Mouse (Mus musculus) liver, adult 2 months (tissue): ENCODE measurements around the gene Mus81. TPM values are rescaled to one million over a fixed set of nuclear protein-coding genes. Genes with fewer than 3 reads are reported as not detected.
A peak's percentile ranks its signal among the peaks of the same experiment; 100 is the strongest.
"Not testable (repeated sequence)": the region's sequence is repeated elsewhere in the genome, so short reads cannot be mapped to it uniquely, and the experiment has no call there.

Experiments
- DNase-seq: peaks from one replicate; pipeline ENCODE4 v3.0.0-alpha.2; 2011; ENCODE audit warnings: low read depth, low spot score; ENCODE audit errors: extremely low read depth
- H3K27ac ChIP-seq: fragments of 200-500 bp; replicated peaks from 2 replicates; pipeline ENCODE4 v1.5.1; 2012; ENCODE audit warnings: low read depth, mild to moderate bottlenecking, control low read depth, inconsistent platforms, low read length; ENCODE audit not compliant: insufficient read depth
- H3K27me3 ChIP-seq: fragments of 200-500 bp; 2 replicates; pipeline ENCODE4 v1.6.1; 2012; ENCODE audit warnings: mild to moderate bottlenecking, moderate library complexity, low read length, inconsistent platforms; ENCODE audit not compliant: control insufficient read depth, insufficient read depth
- H3K36me3 ChIP-seq: fragments of 200-500 bp; 2 replicates; pipeline ENCODE4 v1.6.1; 2012; ENCODE audit warnings: low read length, inconsistent platforms; ENCODE audit not compliant: control insufficient read depth, insufficient read depth
- H3K4me1 ChIP-seq: fragments of 200-500 bp; 2 replicates; pipeline ENCODE4 v1.6.1; 2011; ENCODE audit warnings: low read length; ENCODE audit not compliant: control insufficient read depth, insufficient read depth
- H3K4me3 ChIP-seq: fragments of 200-500 bp; 2 replicates; pipeline ENCODE4 v1.5.1; 2011; ENCODE audit warnings: low read depth, mild to moderate bottlenecking, control low read depth, low read length, moderate library complexity; ENCODE audit not compliant: insufficient read depth
- H3K79me2 ChIP-seq: fragments of 200-500 bp; 2 replicates; pipeline ENCODE4 v1.6.1; 2012; ENCODE audit warnings: inconsistent platforms, mild to moderate bottlenecking, low read length, moderate library complexity; ENCODE audit not compliant: control insufficient read depth, insufficient read depth
- H3K9ac ChIP-seq: fragments of 200-500 bp; 2 replicates; pipeline ENCODE4 v1.6.1; 2012; ENCODE audit warnings: low read depth, mild to moderate bottlenecking, control low read depth, inconsistent platforms, low read length
- CTCF ChIP-seq: fragments of 200-500 bp; IDR thresholded peaks from 2 replicates; pipeline ENCODE4 v1.5.1; 2011; ENCODE audit warnings: low read depth, low read length, control low read depth
- POLR2A ChIP-seq: fragments of 200-500 bp; IDR thresholded peaks from 2 replicates; pipeline ENCODE4 v1.6.1; 2011; ENCODE audit warnings: low read length, control low read depth; ENCODE audit not compliant: insufficient read depth; ENCODE audit errors: extremely low read depth
- WGBS: fragments of 180-500 bp; shearing (Covaris S2); methylation state at CpG from one replicate; pipeline ENCODE4 v1.1.7; 2018; 5-methylcytosine and 5-hydroxymethylcytosine counted together
- polyA plus RNA-seq: library from polyadenylated mRNA; depleted of rRNA; stranded (reverse); fragments of >200 nt; gene quantifications from 2 replicates; pipeline ENCODE4 v1.2.3, GENCODE M21; 2012
- total RNA-seq: library from RNA; depleted of rRNA; stranded (reverse); fragments of >200 nt; gene quantifications from 2 replicates; pipeline ENCODE4 v1.2.3, GENCODE M21; 2014

The Mus81 gene
- total and polyA plus RNA-seq, 2 experiments = 8.1 to 22.9 TPM

- no peak for TF ChIP-seq POLR2A
- TF ChIP-seq CTCF = no peak
These were observed 7.3 kb upstream of the Mus81 start for GRCm38 (mm10) chr19:5495353-5496051.

GRCm38 (mm10) chr19:5494314-5494713 is 6.1 kb upstream of the Mus81 start:
- Histone ChIP-seq H3K9ac (no peak overlapping the region), H3K79me2 (peaks cover 4% of the 10 kb centered on the region; the same call in 1 of the 2 replicates), H3K27ac (no peak overlapping the region), H3K36me3 (peaks cover 10% of the 10 kb centered on the region; the same call in 1 of the 2 replicates), H3K27me3 (no peaks in the 10 kb centered on the region), H3K4me3 (no peak overlapping the region), H3K4me1 (no peaks in the 10 kb centered on the region)
- DNase-seq = no peak
- WGBS = 69% methylated on average over 3 of the region's 3 CpGs
- TF ChIP-seq CTCF (no peak), POLR2A (no peak)

More at GRCm38 (mm10) chr19:5495353-5496051, 7.3 kb upstream of the Mus81 start:
- Histone ChIP-seq H3K9ac (no peak overlapping the region), H3K4me3 (no peak overlapping the region), H3K27ac (no peak overlapping the region), H3K4me1 (no peaks in the 10 kb centered on the region), H3K79me2 (peaks cover 4% of the 10 kb centered on the region; the same call in 1 of the 2 replicates), H3K36me3 (peaks cover 10% of the 10 kb centered on the region; the same call in 1 of the 2 replicates), H3K27me3 (no peaks in the 10 kb centered on the region)
- no peak for DNase-seq
- 86% methylated on average over 12 of the region's 12 CpGs for WGBS

GRCm38 (mm10) chr19:5493301-5493721 is 5.1 kb upstream of the Mus81 start:
- H3K4me1 ChIP-seq, DNase-seq, H3K27me3 ChIP-seq, H3K4me3 ChIP-seq, H3K27ac ChIP-seq, H3K79me2 ChIP-seq, H3K9ac ChIP-seq: not testable (repeated sequence)
- 62% methylated on average over 9 of the region's 9 CpGs for WGBS
- peaks cover 10% of the 10 kb centered on the region; the same call in 1 of the 2 replicates for H3K36me3 ChIP-seq

GRCm38 (mm10) chr19:5492641-5493040 is 4.4 kb upstream of the Mus81 start:
- H3K79me2 ChIP-seq = peaks cover 4% of the 10 kb centered on the region; the same call in 1 of the 2 replicates
- WGBS = 92% methylated on average over 4 of the region's 4 CpGs
- no peak overlapping the region for H3K9ac ChIP-seq
- no peak for DNase-seq
- TF ChIP-seq CTCF = no peak
- no peak for TF ChIP-seq POLR2A
- peaks cover 3% of the 10 kb centered on the region; the same call in 1 of the 2 replicates for H3K4me1 ChIP-seq
- H3K36me3 ChIP-seq = peaks cover 10% of the 10 kb centered on the region; the same call in 1 of the 2 replicates
- H3K4me3 ChIP-seq = no peak overlapping the region
- H3K27ac ChIP-seq = no peak overlapping the region
- H3K27me3 ChIP-seq = no peaks in the 10 kb centered on the region

- Histone ChIP-seq H3K27ac (peak overlapping the region; percentile 84), H3K9ac (peak overlapping the region; percentile 75), H3K36me3 (peaks cover 10% of the 10 kb centered on the region; the same call in 1 of the 2 replicates), H3K79me2 (peaks cover 4% of the 10 kb centered on the region; the same call in 1 of the 2 replicates), H3K4me3 (peak overlapping the region; percentile 73), H3K27me3 (no peaks in the 10 kb centered on the region), H3K4me1 (peaks cover 7% of the 10 kb centered on the region; the same call in 1 of the 2 replicates)
- WGBS = under 1% methylated on average over 59 of the region's 59 CpGs
- DNase-seq = peak; percentile 83
- TF ChIP-seq CTCF (no peak), POLR2A (peak; percentile 62)
These were observed 2.9 kb upstream of the Mus81 start for GRCm38 (mm10) chr19:5490898-5491708.
